Mouse (Mus musculus) left cerebral cortex, adult 9 months (tissue): ENCODE measurements at regions not wholly inside any gene's neighbourhood (a gene's known extent, or its start where the extent isn't known, plus 50 kb on each side); places are given as distances from the start of the nearest gene placed in this dataset.
"Not testable (repeated sequence)": the region's sequence is repeated elsewhere in the genome, so short reads cannot be mapped to it uniquely, and the experiment has no call there.

Experiments used
- DNase-seq, 2 experiments: peaks; one replicate each; pipeline ENCODE4 v3.0.0; 2022; ENCODE audit warnings: low spot score in 2 of 2

DNA sequence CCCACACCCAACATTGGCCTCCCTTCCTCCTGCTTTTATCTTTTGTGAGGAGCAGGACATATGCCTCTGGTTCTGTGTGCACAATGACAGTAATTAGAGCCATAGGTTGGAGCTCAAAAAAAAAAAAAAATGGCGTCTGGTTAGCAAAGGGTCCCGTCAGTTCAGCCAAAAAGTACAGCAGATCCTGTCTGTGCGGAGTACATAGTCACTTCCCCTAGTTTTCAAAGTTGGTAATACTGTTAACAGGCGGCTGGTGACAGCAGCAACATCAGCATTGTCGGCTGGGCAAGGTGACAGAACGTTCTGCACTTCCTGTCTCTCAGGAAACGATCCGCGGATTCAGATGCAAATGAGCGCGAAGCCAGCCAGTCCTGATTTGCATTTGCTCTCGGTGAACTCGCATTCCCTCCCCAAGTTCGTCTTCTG lies 642.4 kb upstream of the Gm19410 start:
- DNase-seq = peak in 1 of 2 experiments; percentile 16

DNA sequence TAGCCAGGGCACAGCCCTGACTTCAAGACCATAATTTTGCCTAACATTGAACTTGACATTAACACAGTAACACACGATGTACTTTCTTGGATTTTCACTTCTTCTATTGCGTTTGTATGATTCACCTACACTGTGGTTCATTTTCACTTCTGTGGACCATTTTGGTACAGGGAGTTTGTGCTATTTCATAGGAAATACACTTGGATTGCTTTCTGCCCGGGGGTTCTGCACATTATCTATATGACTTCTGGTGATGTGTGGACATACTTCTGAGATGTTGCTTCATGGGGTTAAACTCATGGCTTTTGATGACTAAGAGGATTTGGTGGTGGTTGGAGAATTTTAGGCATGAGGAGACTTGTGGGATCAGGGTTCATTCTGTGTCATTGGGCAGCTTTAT lies 640.4 kb upstream of the Gm19410 start:
- DNase-seq = no peak

DNA sequence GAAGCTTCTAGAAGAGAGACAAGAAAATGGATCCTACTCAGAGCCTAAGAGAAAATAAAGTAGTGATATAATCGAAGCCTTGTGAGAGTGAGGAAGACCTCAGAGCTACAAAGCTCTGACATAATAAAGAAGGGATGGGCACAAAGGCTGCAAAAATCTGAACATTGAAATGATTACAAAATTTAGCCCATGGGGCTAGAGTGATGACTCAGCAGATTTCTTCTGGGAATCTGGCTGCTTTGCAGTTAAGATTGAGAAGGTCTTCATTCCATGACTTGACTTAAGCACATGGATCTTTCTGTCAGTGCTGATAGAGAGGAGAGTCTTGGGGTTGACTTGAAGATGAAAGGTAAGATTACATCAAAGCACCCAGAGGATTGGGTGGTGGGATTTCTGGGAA lies 633.3 kb upstream of the Gm19410 start:
- DNase-seq = no peak

DNA sequence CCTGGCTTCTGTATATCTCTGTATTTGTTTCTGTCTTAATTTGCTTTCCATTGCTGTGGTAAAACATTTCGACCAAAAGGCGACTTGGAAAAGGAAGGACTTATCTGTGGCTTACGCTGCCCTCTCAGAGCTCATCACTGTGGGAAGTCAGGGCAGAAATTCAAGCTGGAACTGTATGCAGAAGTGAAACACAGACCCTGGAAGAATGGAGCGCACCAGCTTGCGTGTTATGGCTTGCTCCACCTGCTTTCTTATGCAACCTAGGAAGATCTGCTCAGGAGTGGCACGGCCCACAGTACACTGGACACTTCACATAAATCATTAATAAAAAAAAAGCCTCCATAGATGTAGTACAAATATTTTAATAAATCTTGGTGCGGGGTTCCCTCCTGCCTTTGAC lies 630.0 kb upstream of the Gm19410 start:
- DNase-seq = no peak

DNA sequence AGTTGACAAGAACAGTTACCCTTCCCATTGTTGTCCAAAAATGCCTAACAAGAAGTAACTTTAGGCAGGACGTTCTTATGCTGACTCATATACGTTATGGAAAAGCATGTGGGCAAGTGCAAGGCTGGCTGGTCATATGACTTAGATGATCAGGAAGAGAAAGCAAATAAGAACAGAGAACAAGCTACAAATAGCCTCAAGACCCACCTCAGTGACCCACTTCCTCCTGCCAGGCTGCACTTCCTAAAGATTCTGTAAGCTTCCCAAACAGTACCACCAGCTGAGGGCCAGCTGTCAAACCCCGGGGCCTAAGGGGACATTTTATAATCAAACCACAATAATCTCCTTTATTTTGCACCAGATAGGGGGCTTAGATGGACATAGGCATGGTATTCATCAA lies 628.9 kb upstream of the Gm19410 start:
- DNase-seq = no peak

- DNase-seq = no peak
These were observed 624.8 kb upstream of the Gm19410 start for GRCm38 (mm10) chr8:35140775-35141174.

GRCm38 (mm10) chr8:35143018-35143656 lies 622.5 kb upstream of the Gm19410 start:
- no peak for DNase-seq

DNA sequence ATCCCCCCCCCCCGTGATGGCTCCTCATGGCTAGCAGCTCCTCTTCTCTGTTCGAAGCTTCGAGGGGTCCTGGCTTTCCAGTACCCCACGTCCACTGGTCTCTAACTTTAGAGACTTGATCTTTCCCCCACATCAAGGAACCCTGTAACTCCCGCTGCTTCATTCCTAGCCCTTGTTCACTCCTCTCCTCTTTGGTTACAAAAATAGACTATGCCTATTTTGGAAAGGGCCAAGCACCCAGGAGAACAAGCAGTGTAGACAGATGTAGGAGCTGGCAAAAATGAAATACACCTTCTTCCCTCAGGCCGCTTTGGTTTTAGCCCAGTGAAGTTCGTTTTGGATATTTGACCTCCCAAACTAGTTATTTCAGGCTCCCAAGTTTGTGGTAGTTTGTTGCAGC lies 621.9 kb upstream of the Gm19410 start:
- no peak for DNase-seq

- DNase-seq = no peak
These were observed 621.2 kb upstream of the Gm19410 start for GRCm38 (mm10) chr8:35144401-35144800.

- no peak for DNase-seq
These were observed 618.1 kb upstream of the Gm19410 start for GRCm38 (mm10) chr8:35147481-35147880.

DNA sequence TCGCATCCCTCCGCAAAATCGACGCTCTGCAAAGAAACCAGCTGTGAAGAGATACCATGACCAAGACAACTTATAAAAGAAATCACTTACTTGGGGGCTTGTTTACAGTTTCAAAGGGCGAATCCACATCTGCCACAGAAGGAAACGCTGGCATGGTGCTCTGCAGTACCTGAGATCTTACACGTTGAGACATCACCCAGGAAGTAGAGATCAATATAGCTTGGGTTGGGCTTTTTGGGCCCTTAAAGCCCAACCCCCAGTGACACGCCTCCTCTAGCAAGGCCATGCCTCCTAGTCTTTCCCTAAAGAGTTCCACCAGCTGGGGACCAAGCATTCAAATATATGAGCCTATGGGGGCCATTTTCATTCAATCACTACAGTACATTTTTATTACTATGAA lies 617.6 kb upstream of the Gm19410 start:
- no peak for DNase-seq

- no peak for DNase-seq
These were observed 613.0 kb upstream of the Gm19410 start for GRCm38 (mm10) chr8:35152585-35152984.

GRCm38 (mm10) chr8:35156272-35156671 lies 609.3 kb upstream of the Gm19410 start:
- DNase-seq = no peak

GRCm38 (mm10) chr8:35157711-35158110 lies 607.9 kb upstream of the Gm19410 start:
- DNase-seq = peak in 1 of 2 experiments; percentile 35

DNA sequence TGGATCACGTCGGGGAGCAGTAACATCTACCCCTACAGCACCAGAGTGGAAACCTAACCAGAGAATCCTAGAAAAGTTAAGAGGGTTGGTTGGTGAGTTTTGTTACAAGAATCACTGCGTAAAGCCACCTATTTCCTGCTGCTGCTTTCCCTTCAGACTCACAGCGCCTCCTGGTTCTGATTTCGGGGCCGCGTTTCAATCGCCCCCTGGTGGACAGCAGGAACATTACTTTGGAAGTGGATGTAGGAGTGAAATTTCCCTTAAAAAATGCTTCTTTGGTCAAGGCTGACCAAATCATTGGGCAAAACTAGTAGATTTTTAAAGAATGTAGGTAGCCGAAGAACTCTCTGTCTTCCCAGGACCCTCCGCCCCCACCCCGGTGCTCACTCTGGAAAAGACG lies 606.3 kb upstream of the Gm19410 start:
- DNase-seq = peak in 1 of 2 experiments; percentile 61

DNA sequence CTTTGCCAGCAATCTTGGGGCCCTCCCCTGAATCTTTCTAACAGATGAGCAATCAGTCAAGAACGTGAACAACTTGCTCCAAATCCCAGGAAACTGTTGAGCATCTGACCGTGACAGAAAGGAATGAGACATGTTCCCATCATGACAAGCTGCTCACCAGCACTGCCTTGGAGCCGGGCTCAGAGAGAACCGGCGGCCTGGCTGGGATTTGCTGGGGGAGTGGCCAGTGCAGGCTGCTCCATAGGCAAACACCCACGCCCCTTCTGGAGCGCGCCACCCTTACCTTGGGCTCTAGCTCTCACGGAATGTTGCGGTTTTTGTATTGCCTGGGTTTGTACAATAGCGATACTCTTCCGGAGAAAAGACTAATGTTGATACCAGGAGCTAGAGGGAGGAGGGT lies 605.4 kb upstream of the Gm19410 start:
- DNase-seq = no peak

DNA sequence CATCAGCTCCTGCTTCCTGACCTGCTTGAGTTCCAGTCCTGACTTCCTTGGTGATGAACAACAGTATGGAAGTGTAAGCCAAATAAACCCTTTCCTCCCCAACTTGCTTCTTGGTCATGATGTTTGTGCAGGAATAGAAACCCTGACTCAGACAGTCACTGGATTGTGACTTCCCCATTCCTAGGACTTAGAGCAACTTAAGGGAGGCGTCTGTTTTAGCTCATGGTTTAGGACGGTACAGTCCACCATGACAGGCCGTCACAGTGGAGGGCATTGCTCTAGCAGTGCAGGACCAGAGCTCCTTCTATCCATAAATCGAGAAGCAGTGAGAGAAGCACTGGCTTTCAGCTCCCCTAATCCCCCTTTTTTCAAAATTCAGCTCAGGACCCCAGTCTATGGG lies 603.4 kb upstream of the Gm19410 start:
- not testable (repeated sequence) for DNase-seq

- no peak for DNase-seq
These were observed 599.0 kb upstream of the Gm19410 start for GRCm38 (mm10) chr8:35166611-35167010.

DNA sequence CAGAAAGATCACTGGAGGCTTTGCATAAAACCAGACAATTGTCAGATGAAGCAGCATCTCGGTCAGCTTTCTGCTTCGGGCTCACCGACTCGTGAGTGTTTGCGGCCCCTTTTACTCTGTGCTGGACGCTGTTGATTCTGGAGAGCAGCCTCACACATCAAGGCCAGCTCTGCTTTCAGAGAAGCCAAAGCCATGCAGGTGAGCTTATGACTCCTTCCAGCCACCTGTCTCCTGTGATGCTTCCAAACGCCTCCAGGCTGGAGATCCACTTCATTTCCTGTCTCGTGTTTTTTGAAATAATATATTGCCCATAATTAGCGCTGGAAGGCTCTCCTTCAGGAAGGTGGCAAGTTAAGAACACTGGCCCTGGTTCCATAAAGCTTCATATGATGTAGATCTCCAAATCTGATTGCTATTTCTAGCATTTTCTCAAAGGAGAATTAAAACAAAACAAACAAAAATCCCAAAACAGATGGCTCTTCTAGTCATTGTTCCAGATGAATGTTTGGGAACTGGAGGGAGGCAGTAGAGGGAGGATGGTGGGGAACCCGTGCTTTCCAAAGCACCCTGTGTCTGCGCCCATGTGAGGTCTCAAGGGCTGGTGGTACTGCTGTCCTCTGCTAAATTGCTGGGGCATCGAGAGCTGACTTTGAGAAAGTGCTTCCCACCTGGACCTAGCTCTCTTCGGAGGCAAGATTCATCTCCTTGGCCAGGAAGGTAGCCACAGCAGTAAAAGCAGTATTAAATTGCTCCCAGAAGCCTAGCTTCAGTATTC lies 593.9 kb upstream of the Gm19410 start:
- no peak for DNase-seq

GRCm38 (mm10) chr8:35177314-35177713 lies 588.3 kb upstream of the Gm19410 start:
- DNase-seq = no peak

DNA sequence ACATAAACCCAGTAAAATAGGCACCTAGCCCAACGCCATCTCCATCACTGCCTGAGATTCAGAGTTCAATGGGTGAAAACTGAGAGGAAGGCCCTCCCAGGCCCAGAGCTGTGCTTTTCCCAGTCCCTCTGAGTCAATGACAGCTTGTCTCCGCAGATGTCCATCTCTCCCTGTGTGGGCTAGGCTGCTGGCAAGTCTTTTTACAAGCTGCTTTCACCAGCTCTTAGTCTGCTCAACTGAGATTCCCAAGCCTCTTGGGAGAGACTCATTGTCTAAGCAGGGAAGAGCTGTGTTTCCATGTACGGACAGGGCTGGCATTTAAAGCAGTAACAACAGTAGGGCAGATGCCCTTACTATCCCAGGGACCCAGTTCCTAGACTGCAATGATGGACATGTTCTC lies 585.5 kb upstream of the Gm19410 start:
- DNase-seq = no peak

DNA sequence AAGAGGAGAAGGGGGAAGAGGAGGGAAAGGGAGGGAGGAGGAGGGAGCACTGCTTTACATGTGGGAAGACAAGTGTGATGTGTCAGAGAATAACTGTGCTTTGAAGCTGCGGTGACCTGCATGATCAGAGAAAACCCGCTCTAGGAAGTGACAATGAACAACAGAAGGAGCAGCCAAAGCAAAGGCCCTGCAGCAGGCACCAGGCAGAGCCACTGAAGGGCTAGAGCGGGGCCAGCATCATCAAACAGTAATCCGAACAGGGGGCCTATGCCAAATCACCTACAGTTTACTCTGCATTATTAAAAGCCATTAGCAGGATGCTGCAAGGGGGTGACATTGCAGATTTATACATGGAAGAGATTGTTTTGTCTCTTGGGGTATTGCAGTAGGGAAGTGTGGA lies 583.4 kb upstream of the Gm19410 start:
- no peak for DNase-seq

DNA sequence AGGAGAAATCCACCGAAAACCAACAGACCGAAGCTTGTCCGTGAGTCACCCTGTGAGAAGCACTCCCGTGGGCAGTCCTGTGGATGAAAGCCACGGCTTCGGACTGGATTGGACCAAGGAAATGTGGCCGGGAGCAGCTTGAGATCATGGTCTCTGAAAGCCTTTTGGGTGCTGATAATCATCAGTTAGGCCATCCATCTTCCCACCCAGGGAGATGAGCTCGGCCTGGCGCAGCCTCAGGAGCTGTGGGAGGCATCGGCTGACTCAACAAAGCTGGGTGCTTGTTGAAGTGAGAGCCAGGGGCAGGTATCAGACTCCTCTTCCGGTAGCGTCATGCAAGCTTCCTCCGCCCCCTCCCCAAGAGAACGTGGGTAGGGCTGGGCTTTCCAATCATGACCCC lies 582.2 kb upstream of the Gm19410 start:
- no peak for DNase-seq

DNA sequence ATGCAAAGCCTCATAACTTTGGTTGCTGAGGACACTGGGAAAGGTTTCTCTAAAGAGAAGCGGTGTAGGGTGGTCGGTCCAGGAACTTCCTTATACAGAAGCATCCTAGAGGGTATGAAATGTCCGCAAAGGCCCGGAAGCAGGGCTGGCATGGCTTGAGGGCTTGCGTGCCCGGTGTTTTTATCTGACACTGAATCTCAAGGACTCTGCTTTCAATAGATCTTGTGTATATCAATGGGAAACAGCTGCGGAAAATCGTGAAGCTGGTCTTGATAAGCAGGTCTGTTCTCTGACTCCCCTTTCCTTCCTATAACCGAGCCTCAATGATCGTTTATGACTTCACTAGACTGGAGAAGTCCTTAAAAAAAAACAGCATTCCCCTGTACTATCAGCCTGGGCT lies 580.4 kb upstream of the Gm19410 start:
- DNase-seq = no peak
